Mouse (Mus musculus): ENCODE results near the gene Sec1.

DNA sequence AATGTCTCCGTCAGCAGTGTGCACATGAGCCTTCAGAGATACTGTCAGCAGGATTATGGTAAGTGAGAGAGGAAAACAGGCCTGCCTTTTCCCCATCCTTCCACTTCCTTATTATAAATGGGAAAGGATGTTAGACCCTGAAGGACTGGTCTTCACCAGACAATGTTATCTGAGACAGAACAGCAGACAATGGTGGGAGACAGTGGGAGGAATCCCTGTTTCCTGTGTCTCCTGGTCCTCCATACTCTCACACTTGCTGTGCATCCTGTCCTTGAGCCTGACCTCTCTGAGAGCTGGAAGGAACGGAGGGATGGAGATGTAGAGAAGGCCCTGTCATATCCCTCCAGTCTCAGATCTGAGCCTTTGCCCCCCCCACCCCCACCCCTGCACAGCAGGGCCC is 1.8 kb downstream of the Sec1 start:
- TF ChIP-seq GATA1 (IDR thresholded peaks at IDR 0.05; ENCODE audit: borderline replicate concordance, low read length) (no peak), POLR2AphosphoS5 (IDR thresholded peaks at IDR 0.05; ENCODE audit: insufficient replicate concordance, low read depth, low read length) (no peak), CTCF (IDR thresholded peaks at IDR 0.05; ENCODE audit: low read depth, low read length) (no peak), TAL1 (conservative IDR thresholded peaks at IDR 0.05; ENCODE audit: low read depth, low read length) (no peak)
